Mouse (Mus musculus): Measurements from ENCODE around the gene Grtp1. TPM values are rescaled to one million over a fixed set of nuclear protein-coding genes. Genes with fewer than 3 reads are reported as not detected.

The Grtp1 gene
- 11.5 and 13.1 TPM in 2 replicates for polyA plus RNA-seq (2015; fragmentation: Nextera tagmentation; extraction: Ambion mirVana)

DNA sequence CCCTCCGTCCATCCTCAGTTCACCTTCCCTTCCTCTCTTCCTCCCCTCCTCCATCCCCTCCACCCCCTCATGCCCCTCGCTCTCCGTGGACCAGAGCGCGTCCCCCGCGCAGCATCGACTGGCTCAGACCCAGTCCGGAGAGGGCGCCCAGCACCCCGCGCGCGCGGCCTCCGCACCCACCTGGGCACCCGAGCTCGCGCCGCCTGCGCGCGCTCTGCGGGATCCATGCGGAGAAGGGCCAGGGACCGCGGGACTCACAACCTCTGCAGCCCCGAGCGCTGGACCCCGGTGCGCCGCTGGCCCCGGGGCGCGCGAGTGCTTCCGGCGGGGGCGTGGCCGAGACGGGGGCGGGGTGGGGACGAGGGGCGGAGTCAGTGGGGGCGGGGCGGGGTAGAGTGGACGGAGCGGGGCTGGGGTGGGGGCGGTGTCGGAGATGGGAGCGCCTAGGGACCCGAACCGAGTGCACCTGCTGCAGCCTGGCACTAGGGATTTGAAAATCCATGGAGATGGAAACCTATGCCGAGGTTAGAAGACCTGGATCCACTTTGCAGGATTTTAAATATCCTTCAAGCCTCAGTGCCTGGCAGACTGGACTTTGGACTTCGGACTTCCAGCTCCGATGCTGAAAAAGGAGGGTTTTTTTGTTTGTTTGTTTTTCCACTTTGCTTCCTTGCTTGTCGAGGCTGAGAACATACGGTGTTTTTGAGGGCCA, at the start of gene Grtp1:
TSS of gene Grtp1 (minus strand) at position 320 of the 712 bp plus-strand sequence.
- peaks cover 9% of the 10 kb centered on the region; the same call in 1 of the 2 replicates for H3K36me3 ChIP-seq
- peak within 1 kb of the TSS; percentile 95 for H3K27ac ChIP-seq
- no peaks in the 10 kb centered on the region; the same call in 1 of the 2 replicates for H3K27me3 ChIP-seq
- ATAC-seq (ENCODE audit: low read depth): peak; percentile 55
- H3K9ac ChIP-seq: peak within 1 kb of the TSS; percentile 92
- DNase-seq: peak; percentile 53
- peak within 1 kb of the TSS; percentile 97 for H3K4me2 ChIP-seq
- under 1% methylated on average over 58 of the region's 58 CpGs for WGBS (ENCODE audit: insufficient replicate concordance)
- H3K4me3 ChIP-seq (replicated peaks): peak within 1 kb of the TSS; percentile 91
- H3K4me1 ChIP-seq (replicated peaks): peaks cover 70% of the 10 kb centered on the region
- H3K9me3 ChIP-seq (replicated peaks): no peaks in the 10 kb centered on the region

DNA sequence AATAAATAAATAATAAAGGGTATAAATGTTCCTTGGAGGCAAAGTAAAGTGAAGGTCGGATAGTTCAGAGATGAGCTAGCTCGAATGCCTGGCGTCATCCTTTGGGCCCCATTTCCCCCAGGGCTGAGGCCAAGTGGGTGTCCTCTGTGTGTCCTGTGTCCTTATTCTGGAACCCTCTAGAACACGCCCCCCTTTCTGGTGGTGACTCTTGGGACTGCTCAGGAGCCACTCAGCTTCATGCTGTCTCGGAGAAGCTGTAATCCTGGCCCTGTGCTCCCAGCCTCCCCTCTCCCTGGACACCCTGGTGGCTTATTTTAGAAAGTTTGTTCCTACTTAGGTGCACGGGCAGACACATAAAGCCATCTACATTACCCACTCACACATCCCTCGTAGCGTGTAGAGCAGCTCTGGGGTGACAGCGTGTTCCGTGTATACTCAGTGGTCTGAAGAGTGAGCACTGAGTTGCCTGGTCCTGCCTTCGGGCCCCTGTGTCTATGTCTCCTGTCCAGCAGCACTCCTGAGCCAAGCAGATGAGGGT, 44.0 kb upstream of the Grtp1 start:
- Histone ChIP-seq H3K4me3 (replicated peaks) (no peak overlapping the region), H3K9me3 (replicated peaks) (no peaks in the 10 kb centered on the region), H3K4me1 (replicated peaks) (no peaks in the 10 kb centered on the region), H3K27ac (no peak overlapping the region), H3K36me3 (no peaks in the 10 kb centered on the region), H3K27me3 (peaks cover 11% of the 10 kb centered on the region; the same call in 1 of the 2 replicates), H3K4me2 (no peak overlapping the region), H3K9ac (no peak overlapping the region)
- ATAC-seq (ENCODE audit: low read depth) (no peak), DNase-seq (no peak)
- WGBS (ENCODE audit: insufficient replicate concordance): 73% methylated on average over 11 of the region's 11 CpGs

- no peaks in the 10 kb centered on the region for H3K36me3 ChIP-seq
- H3K4me2 ChIP-seq: no peak overlapping the region
- ATAC-seq (ENCODE audit: low read depth): no peak
- DNase-seq: no peak
- no peak overlapping the region for H3K4me3 ChIP-seq (replicated peaks)
- H3K9me3 ChIP-seq (replicated peaks): no peaks in the 10 kb centered on the region
- no peaks in the 10 kb centered on the region for H3K4me1 ChIP-seq (replicated peaks)
- 64% methylated on average over 10 of the region's 10 CpGs for WGBS (ENCODE audit: insufficient replicate concordance)
- H3K27me3 ChIP-seq: peaks cover 9% of the 10 kb centered on the region; the same call in 1 of the 2 replicates
- no peak overlapping the region for H3K9ac ChIP-seq
- H3K27ac ChIP-seq: no peak overlapping the region
Measured at GRCm38 (mm10) chr8:13242985-13243870, 42.8 kb upstream of the Grtp1 start.

- no peak overlapping the region for H3K27ac ChIP-seq
- no peaks in the 10 kb centered on the region for H3K4me1 ChIP-seq (replicated peaks)
- no peaks in the 10 kb centered on the region for H3K36me3 ChIP-seq
- H3K9me3 ChIP-seq (replicated peaks): no peaks in the 10 kb centered on the region
- H3K27me3 ChIP-seq: peaks cover 10% of the 10 kb centered on the region; the same call in 1 of the 2 replicates
- WGBS (ENCODE audit: insufficient replicate concordance): 61% methylated on average over 7 of the region's 7 CpGs
- DNase-seq (no peak), ATAC-seq (ENCODE audit: low read depth) (no peak)
- H3K4me2 ChIP-seq: no peak overlapping the region
- H3K4me3 ChIP-seq (replicated peaks): no peak overlapping the region
- H3K9ac ChIP-seq: no peak overlapping the region
Measured at GRCm38 (mm10) chr8:13240691-13241090, 40.3 kb upstream of the Grtp1 start.

- Histone ChIP-seq H3K9ac (no peak overlapping the region), H3K4me1 (replicated peaks) (no peaks in the 10 kb centered on the region), H3K4me2 (no peak overlapping the region), H3K27me3 (peaks cover 7% of the 10 kb centered on the region; the same call in 1 of the 2 replicates), H3K9me3 (replicated peaks) (no peaks in the 10 kb centered on the region), H3K4me3 (replicated peaks) (no peak overlapping the region), H3K27ac (no peak overlapping the region), H3K36me3 (no peaks in the 10 kb centered on the region)
- ATAC-seq (ENCODE audit: low read depth) (no peak), DNase-seq (no peak)
- 61% methylated on average over 9 of the region's 9 CpGs for WGBS (ENCODE audit: insufficient replicate concordance)
Measured at GRCm38 (mm10) chr8:13240055-13240454, 39.6 kb upstream of the Grtp1 start.

DNA sequence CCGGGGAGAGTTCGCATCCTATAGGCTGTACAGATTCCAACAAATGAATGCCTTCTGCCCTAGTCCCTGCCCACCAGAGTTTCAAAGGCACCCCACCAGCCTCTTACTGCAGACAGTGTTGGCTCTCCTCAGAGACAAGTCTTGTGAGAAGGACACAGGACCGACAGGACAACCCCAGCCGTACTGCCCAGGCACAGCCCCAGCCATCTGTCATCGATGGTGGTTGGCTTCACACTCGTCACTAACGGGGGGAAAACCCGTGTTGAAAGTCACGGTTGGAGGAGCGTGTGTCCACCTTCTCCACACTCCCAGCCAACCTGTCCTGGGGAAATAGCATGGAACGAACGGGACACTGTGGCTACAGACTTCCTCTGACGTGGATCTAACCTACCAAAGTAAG, 34.4 kb upstream of the Grtp1 start:
- Histone ChIP-seq H3K9ac (no peak overlapping the region), H3K27me3 (peaks cover 14% of the 10 kb centered on the region), H3K36me3 (no peaks in the 10 kb centered on the region), H3K4me3 (replicated peaks) (no peak overlapping the region), H3K27ac (no peak overlapping the region), H3K4me1 (replicated peaks) (no peaks in the 10 kb centered on the region), H3K9me3 (replicated peaks) (no peaks in the 10 kb centered on the region), H3K4me2 (no peak overlapping the region)
- ATAC-seq (ENCODE audit: low read depth) (no peak), DNase-seq (no peak)
- WGBS (ENCODE audit: insufficient replicate concordance): 77% methylated on average over 13 of the region's 13 CpGs

GRCm38 (mm10) chr8:13230471-13230870, 30.1 kb upstream of the Grtp1 start:
- 71% methylated on average over 4 of the region's 4 CpGs for WGBS (ENCODE audit: insufficient replicate concordance)
- DNase-seq (no peak), ATAC-seq (ENCODE audit: low read depth) (no peak)
- peaks cover 23% of the 10 kb centered on the region for H3K27me3 ChIP-seq
- H3K27ac ChIP-seq: no peak overlapping the region
- no peak overlapping the region for H3K9ac ChIP-seq
- no peaks in the 10 kb centered on the region for H3K4me1 ChIP-seq (replicated peaks)
- H3K9me3 ChIP-seq (replicated peaks): no peaks in the 10 kb centered on the region
- no peaks in the 10 kb centered on the region for H3K36me3 ChIP-seq
- H3K4me2 ChIP-seq: no peak overlapping the region
- H3K4me3 ChIP-seq (replicated peaks): no peak overlapping the region

DNA sequence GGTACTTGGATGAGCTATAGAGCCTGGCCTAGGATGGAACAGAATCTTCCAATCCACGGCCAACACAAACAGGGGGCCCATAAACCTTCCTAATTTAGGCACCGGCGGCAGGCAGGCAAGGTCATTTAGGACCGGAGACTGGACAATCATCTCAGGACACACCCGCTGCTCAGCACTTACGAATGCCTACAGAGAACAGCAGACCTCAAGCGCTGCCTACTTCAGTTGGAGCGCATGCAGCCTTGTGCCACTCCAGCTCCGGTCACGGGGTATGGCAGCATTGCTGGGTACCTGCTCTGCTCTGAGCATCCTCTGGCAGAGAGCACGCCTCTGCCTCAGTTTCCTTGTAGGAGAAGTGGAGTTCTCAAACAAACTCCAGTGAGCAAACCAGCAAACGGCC, 29.4 kb upstream of the Grtp1 start:
- H3K4me1 ChIP-seq (replicated peaks): no peaks in the 10 kb centered on the region
- whole genome bisulfite sequencing (ENCODE audit: insufficient replicate concordance): 77% methylated on average over 12 of the region's 12 CpGs
- no peak overlapping the region for H3K27ac ChIP-seq

GRCm38 (mm10) chr8:13228923-13229610, 28.6 kb upstream of the Grtp1 start:
- H3K4me2 ChIP-seq: no peak overlapping the region
- ATAC-seq (ENCODE audit: low read depth) (no peak), DNase-seq (no peak)
- H3K9ac ChIP-seq: no peak overlapping the region
- H3K4me3 ChIP-seq (replicated peaks): no peak overlapping the region
- no peak overlapping the region for H3K27ac ChIP-seq
- no peaks in the 10 kb centered on the region for H3K4me1 ChIP-seq (replicated peaks)
- no peaks in the 10 kb centered on the region for H3K36me3 ChIP-seq
- H3K27me3 ChIP-seq: peaks cover 33% of the 10 kb centered on the region
- no peaks in the 10 kb centered on the region for H3K9me3 ChIP-seq (replicated peaks)
- WGBS (ENCODE audit: insufficient replicate concordance): 32% methylated on average over 9 of the region's 9 CpGs

More for the DNA sequence above, 29.4 kb upstream of the Grtp1 start:
- Histone ChIP-seq H3K27me3 (peaks cover 30% of the 10 kb centered on the region), H3K4me2 (no peak overlapping the region), H3K9ac (no peak overlapping the region), H3K9me3 (replicated peaks) (no peaks in the 10 kb centered on the region), H3K36me3 (no peaks in the 10 kb centered on the region), H3K4me3 (replicated peaks) (no peak overlapping the region)
- DNase-seq (no peak), ATAC-seq (ENCODE audit: low read depth) (no peak)

- Histone ChIP-seq H3K4me3 (replicated peaks) (no peak overlapping the region), H3K4me2 (no peak overlapping the region), H3K9ac (no peak overlapping the region), H3K4me1 (replicated peaks) (no peaks in the 10 kb centered on the region), H3K36me3 (no peaks in the 10 kb centered on the region), H3K27ac (no peak overlapping the region), H3K9me3 (replicated peaks) (no peaks in the 10 kb centered on the region), H3K27me3 (peaks cover 29% of the 10 kb centered on the region)
- no peak for ATAC-seq (ENCODE audit: low read depth)
- DNase-seq: no peak
- 29% methylated on average over 3 of the region's 3 CpGs for WGBS (ENCODE audit: insufficient replicate concordance)
Measured at GRCm38 (mm10) chr8:13227184-13227583, 26.8 kb upstream of the Grtp1 start.

- H3K9ac ChIP-seq: no peak overlapping the region
- no peak overlapping the region for H3K4me3 ChIP-seq (replicated peaks)
- peaks cover 29% of the 10 kb centered on the region for H3K27me3 ChIP-seq
- no peaks in the 10 kb centered on the region for H3K4me1 ChIP-seq (replicated peaks)
- DNase-seq: no peak
- ATAC-seq (ENCODE audit: low read depth): no peak
- H3K4me2 ChIP-seq: no peak overlapping the region
- H3K36me3 ChIP-seq: no peaks in the 10 kb centered on the region
- no peaks in the 10 kb centered on the region for H3K9me3 ChIP-seq (replicated peaks)
- WGBS (ENCODE audit: insufficient replicate concordance): 64% methylated on average over 6 of the region's 6 CpGs
- H3K27ac ChIP-seq: no peak overlapping the region
Measured at GRCm38 (mm10) chr8:13226288-13226687, 25.9 kb upstream of the Grtp1 start.
